Mouse (Mus musculus) embryonic stem cell, embryonic (primary cell): ENCODE measurements around the gene Acap1.

ENCODE experiments used
- CTCF ChIA-PET, 4 experiments: fragments of 300-600 bp in 2 of 4; fragments of 350-600 bp in 2 of 4; sonication (Branson Sonifier 250); formaldehyde crosslinking; loops; one replicate each; lab custom pipeline; 2022; ENCODE audit warnings: inconsistent platforms in 2 of 4; lab: Charles Lee
- POLR2A ChIA-PET, 4 experiments: fragments of 300-600 bp in 2 of 4; fragments of 350-600 bp in 2 of 4; sonication (Branson Sonifier 250); formaldehyde crosslinking; loops; one replicate each; lab custom pipeline; 2022; ENCODE audit warnings: antibody characterized with exemption in 4 of 4, inconsistent platforms in 1 of 4; lab: Charles Lee

The Acap1 gene

DNA sequence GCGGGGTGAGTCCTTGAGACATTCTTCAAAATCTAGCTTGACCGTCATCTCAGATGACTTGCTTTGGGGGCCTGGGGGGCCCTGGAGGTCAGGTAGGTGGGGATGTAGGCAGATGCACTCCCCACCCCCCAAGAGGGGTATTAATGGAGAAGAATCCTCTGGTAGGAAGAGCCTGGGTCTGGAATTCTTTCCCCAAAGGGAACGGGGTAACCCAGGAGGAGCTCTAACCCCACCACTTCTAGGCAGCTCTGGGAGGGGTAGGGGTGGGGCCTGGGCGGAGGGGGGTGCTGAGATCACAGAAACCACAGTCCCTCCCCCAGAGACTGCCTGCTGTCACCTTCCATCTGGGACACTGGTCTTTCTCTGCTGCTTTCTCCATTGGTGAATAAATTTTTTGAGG lies at the start of gene Acap1:
TSS of gene Acap1 (minus strand) at position 249 of the 400 bp plus-strand sequence.
- ChIA-PET POLR2A (interaction anchor here in 3 of 4 experiments (0.5 to 3.1 kb wide), 21 partner anchors 8 to 767 kb away, joined by 3 to 18 read pairs (median 3); partner anchors contain the start of genes Tmem95 (in 2 of the 3), Eif5a (in 1 of the 3) and Gps2 (in 1 of the 3)), CTCF (interaction anchor here (0.6 to 2.4 kb wide), 9 partner anchors 8 to 307 kb away, joined by 3 to 14 read pairs (median 3); partner anchors contain the start of gene Kctd11 (in 2 of the 4))

DNA sequence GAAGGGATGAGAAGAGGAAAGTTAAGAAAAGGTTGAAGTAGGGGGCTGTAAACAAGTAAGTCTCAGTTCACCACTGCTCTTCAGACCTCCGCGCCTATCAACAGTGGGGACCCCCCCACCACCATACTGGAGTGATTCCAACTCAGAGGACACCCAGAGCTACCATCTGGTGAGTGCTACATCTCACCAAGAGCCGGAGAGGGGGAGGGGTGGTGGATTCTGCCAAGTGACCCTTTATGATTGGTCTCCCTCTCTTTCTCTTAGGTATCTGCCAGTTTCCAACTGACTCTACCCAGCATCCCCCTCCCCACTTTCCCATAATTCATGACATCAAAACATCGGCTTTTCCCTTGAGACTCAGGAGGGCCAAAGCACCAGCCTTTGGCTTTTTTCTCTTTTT lies 45.6 kb upstream of the Acap1 start:
- ChIA-PET CTCF (interaction anchor here in 2 of 4 experiments (0.7 to 11.3 kb wide), 3 partner anchors 8 to 261 kb away, joined by 3 to 378 read pairs (median 3); partner anchors contain the start of gene Slc2a4 (in 1 of the 2)), POLR2A (interaction anchor here in 1 of 4 experiments (19.7 kb wide), 1 partner anchor 21 kb away, joined by 350 read pairs; the partner anchor contains the start of genes Eif5a and Gps2)

DNA sequence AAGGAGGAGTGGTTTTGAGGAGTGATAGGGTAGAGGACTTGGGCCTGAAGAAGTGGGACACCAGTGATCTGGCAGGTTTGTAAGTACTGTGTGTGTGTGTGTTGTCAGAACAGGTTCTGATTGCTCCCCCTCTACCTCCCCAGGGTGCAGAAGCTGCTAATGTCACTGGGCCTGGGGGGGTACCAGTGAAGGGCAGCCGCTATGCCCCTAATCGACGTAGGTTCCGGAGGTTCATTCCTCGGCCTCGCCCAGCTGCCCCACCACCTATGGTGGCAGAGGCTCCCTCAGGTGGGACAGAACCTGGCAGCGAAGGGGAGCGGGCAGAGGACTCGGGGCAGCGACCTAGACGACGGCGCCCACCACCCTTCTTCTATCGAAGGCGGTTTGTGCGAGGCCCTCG lies 44.4 kb upstream of the Acap1 start:
- POLR2A ChIA-PET, result interaction anchor here in 3 of 4 experiments (0.6 to 19.7 kb wide), 7 partner anchors 7 to 181 kb away, joined by 3 to 350 read pairs (median 93); partner anchors contain the start of genes Slc2a4 (in 3 of the 3), Eif5a (in 2 of the 3), Ctdnep1 (in 1 of the 3) and Gps2 (in 1 of the 3)

DNA sequence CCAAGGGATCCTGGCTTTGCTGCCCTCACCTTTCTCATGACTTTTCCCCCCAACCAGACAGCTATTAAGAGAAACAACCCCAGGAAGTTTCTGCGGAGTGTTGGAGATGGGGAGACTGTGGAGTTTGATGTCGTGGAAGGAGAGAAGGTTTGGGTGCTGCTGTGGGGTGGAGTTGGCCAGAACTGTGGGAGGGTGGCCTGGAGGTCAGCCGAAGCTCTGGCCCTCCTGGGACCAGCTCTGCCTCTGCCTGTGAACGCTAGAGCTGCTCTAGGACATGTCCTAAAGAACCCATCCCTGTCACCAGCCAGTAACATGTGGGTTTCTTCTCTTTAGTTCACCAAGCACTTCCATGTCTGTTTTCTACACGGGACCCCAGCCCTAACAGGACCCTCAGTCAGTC lies 43.8 kb upstream of the Acap1 start:
- CTCF ChIA-PET, result interaction anchor here (0.6 to 11.3 kb wide), 6 partner anchors 9 to 82 kb away, joined by 4 to 378 read pairs (median 48); partner anchors contain the start of gene Slc2a4 (in 4 of the 4)
- POLR2A ChIA-PET, result interaction anchor here in 3 of 4 experiments (0.6 to 19.7 kb wide), 10 partner anchors 7 to 504 kb away, joined by 3 to 350 read pairs (median 26); partner anchors contain the start of genes Slc2a4 (in 3 of the 3), Eif5a (in 2 of the 3), 2810408A11Rik (in 1 of the 3) and Ctdnep1 (in 1 of the 3)

More for the DNA sequence above, 44.4 kb upstream of the Acap1 start:
- CTCF ChIA-PET, result interaction anchor here in 3 of 4 experiments (0.6 to 11.3 kb wide), 5 partner anchors 9 to 81 kb away, joined by 3 to 378 read pairs (median 13); partner anchors contain the start of gene Slc2a4 (in 3 of the 3)

DNA sequence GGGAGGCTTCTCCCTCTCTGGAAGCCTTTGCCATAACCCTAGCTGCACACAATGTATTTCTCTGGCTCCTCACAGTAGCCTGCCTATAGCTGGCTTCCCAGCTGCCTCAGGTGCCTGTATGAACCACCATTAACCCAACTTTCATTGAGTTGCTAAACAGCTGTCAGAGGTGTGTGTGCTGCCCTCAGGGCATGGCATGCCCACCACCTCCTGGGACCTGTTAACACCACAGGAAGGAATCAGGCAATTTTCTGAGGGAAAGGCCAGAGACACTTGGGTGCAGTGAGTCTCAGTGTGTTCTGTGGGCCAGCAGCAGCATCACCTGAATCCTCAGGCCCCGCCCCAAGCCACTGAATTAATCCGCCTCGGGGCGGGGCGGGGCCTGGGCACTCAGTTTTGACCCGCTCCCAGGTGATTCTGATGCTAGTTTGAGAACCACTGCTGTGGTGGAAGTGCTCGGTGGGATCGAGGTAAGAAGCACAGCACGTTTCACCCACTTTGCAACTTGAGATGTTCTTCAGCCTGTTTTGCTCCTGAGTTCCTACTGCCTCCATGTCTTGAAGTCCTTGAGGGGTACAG lies 43.2 kb upstream of the Acap1 start:
- POLR2A ChIA-PET, result interaction anchor here in 3 of 4 experiments (0.6 to 19.7 kb wide), 13 partner anchors 8 to 503 kb away, joined by 3 to 350 read pairs (median 5); partner anchors contain the start of genes Slc2a4 (in 3 of the 3), Eif5a (in 2 of the 3), 2810408A11Rik (in 1 of the 3) and Ctdnep1 (in 1 of the 3)
- CTCF ChIA-PET, result interaction anchor here (0.6 to 11.3 kb wide), 6 partner anchors 10 to 117 kb away, joined by 4 to 378 read pairs (median 48); partner anchors contain the start of gene Slc2a4 (in 4 of the 4)

DNA sequence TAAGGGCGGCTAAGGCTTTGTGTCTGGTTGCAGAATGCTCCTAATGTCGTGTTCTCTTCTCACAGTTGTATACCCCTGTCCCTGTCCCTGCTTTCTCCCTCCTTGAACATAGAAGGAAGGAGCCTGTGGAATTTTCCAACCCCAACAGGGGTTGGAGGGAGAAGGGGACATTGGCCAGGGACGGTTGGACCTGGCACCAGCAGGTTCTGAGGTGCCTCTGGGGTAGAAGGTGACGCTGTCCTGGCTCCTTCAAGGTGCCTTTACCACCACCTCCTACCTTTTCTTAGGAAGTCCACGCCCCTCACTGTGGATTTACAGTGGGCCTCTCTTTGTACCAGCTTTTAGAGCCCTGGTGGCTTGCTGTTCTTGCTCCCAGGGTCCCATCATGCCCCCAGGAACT lies 42.5 kb upstream of the Acap1 start:
- POLR2A ChIA-PET, result interaction anchor here (0.6 to 19.7 kb wide), 22 partner anchors 9 to 152 kb away, joined by 3 to 350 read pairs (median 5); partner anchors contain the start of genes Eif5a (in 3 of the 4), Slc2a4 (in 3 of the 4), 2810408A11Rik (in 2 of the 4) and Neurl4 (in 2 of the 4)
- CTCF ChIA-PET, result interaction anchor here (0.6 to 11.3 kb wide), 7 partner anchors 11 to 117 kb away, joined by 4 to 378 read pairs (median 13); partner anchors contain the start of genes Slc2a4 (in 4 of the 4) and Dvl2 (in 1 of the 4)

DNA sequence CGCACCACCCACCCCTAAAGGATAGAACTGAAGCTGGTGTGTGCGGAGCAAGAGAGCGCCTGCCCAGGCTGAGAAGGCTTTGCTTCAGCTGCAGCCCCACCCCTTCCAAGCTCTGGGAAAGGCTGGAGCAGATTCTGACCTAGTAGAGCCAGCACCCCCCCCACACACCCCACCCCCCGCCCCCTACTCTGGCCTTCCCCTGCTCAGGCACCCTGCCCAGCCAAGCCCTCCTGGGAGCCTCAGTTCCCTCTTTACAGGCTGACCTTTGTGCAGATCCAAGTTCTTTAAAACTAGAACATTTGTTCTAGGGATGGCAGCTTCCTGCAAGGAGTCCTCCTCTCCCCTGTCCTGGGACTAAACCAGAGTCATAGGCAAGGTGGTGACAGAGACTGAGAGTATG lies 42.0 kb upstream of the Acap1 start:
- POLR2A ChIA-PET, result interaction anchor here (0.6 to 19.7 kb wide), 24 partner anchors 9 to 183 kb away, joined by 3 to 350 read pairs (median 5); partner anchors contain the start of genes Eif5a (in 3 of the 4), Slc2a4 (in 3 of the 4), 2810408A11Rik (in 1 of the 4) and Cldn7 (in 1 of the 4)

DNA sequence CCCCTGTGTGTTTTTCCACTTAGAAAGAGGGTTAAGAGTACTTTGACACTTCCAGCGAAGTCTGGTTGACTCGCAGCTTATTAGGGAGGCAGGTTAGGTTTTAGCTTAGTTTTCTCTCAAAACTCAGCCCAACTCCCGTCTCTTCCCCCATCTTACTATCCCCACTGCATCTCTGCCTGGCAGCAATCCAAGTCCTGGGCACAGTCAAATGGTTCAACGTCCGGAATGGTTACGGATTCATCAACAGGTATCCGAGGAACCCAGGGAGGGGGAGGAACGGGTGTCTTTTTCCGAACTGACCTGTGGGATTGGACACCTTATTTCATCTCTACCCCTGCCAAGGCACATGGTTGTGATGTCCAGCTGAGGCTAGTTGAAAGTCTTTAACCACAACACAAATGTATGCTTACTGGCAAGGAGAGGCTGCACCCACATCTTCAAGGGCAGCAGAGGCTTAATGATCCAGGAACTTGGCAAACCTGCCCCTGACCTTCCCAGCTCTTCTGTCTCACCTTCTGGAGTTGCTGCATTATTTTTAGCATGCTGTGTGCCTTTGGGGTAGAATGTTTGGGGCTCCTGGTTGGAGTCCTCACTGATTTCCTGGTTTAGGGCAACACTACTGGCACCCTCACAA lies 41.5 kb upstream of the Acap1 start:
- ChIA-PET POLR2A (interaction anchor here (0.5 to 19.7 kb wide), 29 partner anchors 10 to 277 kb away, joined by 3 to 350 read pairs (median 5); partner anchors contain the start of genes Slc2a4 (in 3 of the 4), 2810408A11Rik (in 2 of the 4), Eif5a (in 2 of the 4) and Neurl4 (in 2 of the 4)), CTCF (interaction anchor here (0.5 to 11.3 kb wide), 17 partner anchors 8 to 661 kb away, joined by 3 to 378 read pairs (median 4); partner anchors contain the start of genes Slc2a4 (in 4 of the 4), Cldn7 (in 2 of the 4) and Eif5a (in 1 of the 4))

More for the DNA sequence above, 42.0 kb upstream of the Acap1 start:
- CTCF ChIA-PET, result interaction anchor here (0.5 to 11.3 kb wide), 10 partner anchors 9 to 662 kb away, joined by 3 to 378 read pairs (median 5); partner anchors contain the start of genes Slc2a4 (in 4 of the 4) and Dvl2 (in 1 of the 4)

DNA sequence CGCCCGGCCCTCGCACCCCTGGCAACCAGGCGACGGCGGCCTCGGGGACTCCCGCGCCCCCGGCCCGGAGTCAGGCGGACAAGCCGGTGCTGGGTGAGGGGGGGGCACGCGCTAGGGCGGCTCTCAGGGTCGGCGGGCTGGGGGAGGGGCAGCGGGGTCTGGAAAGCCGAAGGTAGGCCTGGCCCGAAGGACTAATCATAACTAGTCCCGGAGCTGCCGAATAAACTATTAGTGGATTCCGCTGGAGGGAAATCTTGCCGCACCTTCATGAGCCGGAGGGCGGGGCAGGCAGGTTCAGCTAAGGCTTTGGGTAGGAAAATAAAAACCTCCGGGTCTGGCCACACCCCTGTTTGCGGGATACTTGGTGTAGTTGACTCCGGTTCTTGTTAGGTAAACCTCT lies 40.8 kb upstream of the Acap1 start:
- ChIA-PET POLR2A (interaction anchor here (0.6 to 19.7 kb wide), 34 partner anchors 9 to 496 kb away, joined by 3 to 350 read pairs (median 6); partner anchors contain the start of genes Eif5a (in 4 of the 4), Slc2a4 (in 3 of the 4), 2810408A11Rik (in 2 of the 4) and Ctdnep1 (in 2 of the 4)), CTCF (interaction anchor here (0.6 to 11.3 kb wide), 14 partner anchors 9 to 636 kb away, joined by 3 to 378 read pairs (median 18); partner anchors contain the start of genes Slc2a4 (in 4 of the 4), Cldn7 (in 2 of the 4) and Eif5a (in 1 of the 4))

DNA sequence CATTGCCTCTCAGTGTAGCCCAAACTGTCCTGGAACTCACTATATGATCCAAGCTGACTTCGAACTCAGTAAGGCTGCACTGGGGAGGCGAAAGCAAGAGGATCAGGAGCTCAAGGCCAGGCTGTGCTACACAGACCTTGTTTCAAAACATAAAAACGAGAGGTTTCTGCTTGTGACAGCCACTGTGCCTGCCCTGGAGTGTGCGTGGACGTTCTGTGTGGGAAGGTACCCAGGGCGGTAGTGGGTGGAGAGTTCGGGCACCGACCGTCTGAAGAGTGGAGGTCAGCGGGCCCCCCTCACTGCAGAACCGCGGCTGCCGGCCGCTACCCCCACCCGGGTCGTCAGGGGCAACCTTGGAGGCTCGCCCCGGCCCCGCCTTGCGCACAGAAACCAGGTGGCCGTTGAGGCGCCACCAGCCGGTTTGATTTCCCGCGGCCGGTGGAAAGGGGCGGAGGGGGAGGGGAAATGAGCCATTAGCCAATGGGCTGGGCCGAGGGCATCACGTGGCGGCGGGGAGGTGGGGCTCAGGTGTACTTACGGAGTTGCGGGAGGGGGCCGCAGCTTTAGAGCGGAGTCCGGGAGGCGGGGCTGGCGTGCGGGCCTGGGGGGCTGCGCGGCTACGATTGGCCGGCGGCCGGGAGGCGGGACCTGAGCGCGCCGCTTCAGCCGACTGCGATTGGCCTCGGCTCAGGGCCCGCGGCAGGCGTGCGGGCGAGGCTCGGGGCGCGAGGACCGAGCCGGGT lies 40.0 kb upstream of the Acap1 start, which contains the start of gene Ybx2:
TSS of gene Ybx2 (plus strand) at position 660 of the 743 bp plus-strand sequence.
- ChIA-PET CTCF (interaction anchor here (0.7 to 11.3 kb wide), 38 partner anchors 9 to 386 kb away, joined by 3 to 378 read pairs (median 6); partner anchors contain the start of genes Slc2a4 (in 4 of the 4), Cldn7 (in 2 of the 4), Eif5a (in 2 of the 4) and Tmem95 (in 2 of the 4)), POLR2A (interaction anchor here (0.6 to 19.7 kb wide), 45 partner anchors 10 to 304 kb away, joined by 3 to 350 read pairs (median 5); partner anchors contain the start of genes Eif5a (in 4 of the 4), Slc2a4 (in 3 of the 4), Ctdnep1 (in 2 of the 4) and Dvl2 (in 2 of the 4))

DNA sequence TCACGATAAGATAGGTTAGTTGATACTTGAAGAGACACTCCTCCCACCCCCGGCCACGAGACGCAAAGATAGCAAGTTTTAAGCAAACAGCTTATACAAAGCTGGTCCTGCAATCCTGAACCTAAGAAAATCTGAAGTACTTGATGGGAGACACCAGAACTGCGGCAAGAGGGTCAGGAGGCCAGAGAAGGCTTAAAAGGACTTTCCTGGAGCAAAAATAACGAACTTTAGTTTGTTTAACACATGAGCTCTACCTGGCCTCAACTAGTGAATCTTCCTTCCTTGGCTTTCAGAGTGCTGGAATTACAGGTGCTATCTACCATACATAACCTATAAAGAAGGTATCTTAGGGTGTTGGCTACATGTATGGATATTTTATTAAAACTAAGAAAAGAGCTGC lies 39.3 kb upstream of the Acap1 start:
- ChIA-PET CTCF (interaction anchor here (0.5 to 11.3 kb wide), 89 partner anchors 9 to 515 kb away, joined by 3 to 378 read pairs (median 5); partner anchors contain the start of genes Slc2a4 (in 4 of the 4), Eif5a (in 3 of the 4), Elp5 (in 3 of the 4) and Slc16a11 (in 3 of the 4)), POLR2A (interaction anchor here (0.7 to 19.7 kb wide), 52 partner anchors 11 to 278 kb away, joined by 3 to 350 read pairs (median 4); partner anchors contain the start of genes Eif5a (in 4 of the 4), Slc2a4 (in 3 of the 4), Ctdnep1 (in 2 of the 4) and Dvl2 (in 2 of the 4))

DNA sequence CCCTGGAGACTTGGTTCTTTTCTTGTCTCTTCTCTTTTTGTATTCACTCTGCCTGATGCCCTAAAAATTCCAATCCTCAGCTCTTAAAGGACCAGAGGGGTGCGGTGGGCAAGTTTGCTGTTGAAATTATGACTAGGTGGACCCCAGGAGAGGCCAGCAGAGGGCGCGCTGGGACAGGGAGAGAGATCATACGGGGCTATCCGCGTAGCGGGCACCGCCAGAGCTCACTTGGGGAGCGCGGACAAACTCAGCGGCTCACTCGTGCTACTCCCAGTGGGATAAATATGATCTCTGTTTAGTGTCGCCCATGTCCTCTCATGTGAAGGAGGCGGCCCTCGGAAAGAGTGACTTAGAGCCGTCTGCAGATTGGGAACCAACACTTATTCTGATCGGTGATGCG lies 38.8 kb upstream of the Acap1 start:
- ChIA-PET POLR2A (interaction anchor here (0.5 to 19.7 kb wide), 46 partner anchors 12 to 279 kb away, joined by 3 to 350 read pairs (median 4); partner anchors contain the start of genes Eif5a (in 4 of the 4), Slc2a4 (in 3 of the 4), Ctdnep1 (in 2 of the 4) and 2810408A11Rik (in 1 of the 4)), CTCF (interaction anchor here (0.5 to 11.3 kb wide), 110 partner anchors 8 to 515 kb away, joined by 3 to 378 read pairs (median 4); partner anchors contain the start of genes Slc2a4 (in 4 of the 4), Eif5a (in 3 of the 4), Elp5 (in 3 of the 4) and Cldn7 (in 2 of the 4))

DNA sequence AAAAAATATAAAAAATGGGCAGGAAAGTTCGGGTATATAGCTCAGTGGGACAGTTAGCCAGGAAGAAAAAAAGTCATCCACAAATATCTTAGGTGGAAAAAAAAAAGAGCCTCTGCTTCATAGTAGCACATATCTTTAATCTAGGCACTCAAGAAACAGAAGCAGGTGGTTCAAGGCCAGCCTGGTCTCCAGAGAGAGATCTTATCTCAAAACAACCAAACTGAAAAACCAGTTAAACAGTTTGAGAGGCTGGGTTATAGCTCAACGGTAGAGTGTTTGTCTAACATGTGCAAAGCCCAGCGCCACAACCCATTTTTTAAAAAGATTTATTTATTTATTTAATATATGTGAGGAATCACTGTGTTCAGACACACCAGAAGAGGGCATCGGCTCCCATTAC lies 37.7 kb upstream of the Acap1 start:
- CTCF ChIA-PET, result interaction anchor here (0.6 to 11.3 kb wide), 33 partner anchors 7 to 405 kb away, joined by 3 to 378 read pairs (median 5); partner anchors contain the start of genes Slc2a4 (in 4 of the 4), Eif5a (in 2 of the 4), Tmem95 (in 2 of the 4) and Acadvl (in 1 of the 4)

DNA sequence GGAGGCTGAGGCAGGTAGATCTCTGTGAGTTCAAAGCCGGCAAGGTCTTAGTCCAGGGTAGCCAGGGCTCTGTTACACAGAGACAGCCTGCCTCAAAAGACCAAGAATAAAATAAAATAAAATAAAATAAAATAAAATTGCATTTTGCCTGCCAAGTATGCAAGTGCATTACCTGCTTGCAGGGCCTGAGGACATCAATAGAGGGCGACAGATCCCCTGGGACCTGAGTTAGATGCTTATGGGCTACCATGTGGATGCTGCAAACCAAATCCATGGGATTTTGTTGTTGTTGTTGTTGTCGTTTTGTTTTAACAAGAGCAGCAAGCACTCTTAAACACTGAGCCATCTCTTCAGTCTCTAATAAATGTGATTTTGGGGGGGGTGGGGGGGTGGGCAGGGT lies 36.9 kb upstream of the Acap1 start:
- ChIA-PET CTCF (interaction anchor here in 3 of 4 experiments (0.7 to 11.3 kb wide), 9 partner anchors 10 to 68 kb away, joined by 3 to 378 read pairs (median 5); partner anchors contain the start of genes Slc2a4 (in 2 of the 3), 2810408A11Rik (in 1 of the 3), Dvl2 (in 1 of the 3) and Eif5a (in 1 of the 3)), POLR2A (interaction anchor here in 2 of 4 experiments (0.5 to 19.7 kb wide), 9 partner anchors 10 to 487 kb away, joined by 3 to 350 read pairs (median 8); partner anchors contain the start of genes Eif5a (in 2 of the 2), Slc2a4 (in 2 of the 2), Dvl2 (in 1 of the 2) and Gps2 (in 1 of the 2))

More for the DNA sequence above, 37.7 kb upstream of the Acap1 start:
- POLR2A ChIA-PET, result interaction anchor here (0.6 to 19.7 kb wide), 10 partner anchors 11 to 280 kb away, joined by 3 to 350 read pairs (median 16); partner anchors contain the start of genes Eif5a (in 4 of the 4), Slc2a4 (in 2 of the 4), Cldn7 (in 1 of the 4) and Gps2 (in 1 of the 4)
